Mouse (Mus musculus) neural tube, embryonic 11.5 days (tissue): ENCODE data around the gene Fam228b. TPM values are rescaled to one million over a fixed set of nuclear protein-coding genes. Genes with fewer than 3 reads are reported as not detected.
"Not testable (repeated sequence)": the region's sequence is repeated elsewhere in the genome, so short reads cannot be mapped to it uniquely, and the experiment has no call there.

Source experiments
- ATAC-seq: fragments of 200-750 bp; cut with Nextera tagmentation; 2 replicates; pipeline ENCODE4 v1.8.0; 2017; ENCODE audit warnings: moderate number of reproducible peaks, mild to moderate bottlenecking, moderate TSS enrichment, moderate library complexity; ENCODE audit not compliant: insufficient read depth, low FRiP score, low TSS enrichment
- DNase-seq: peaks from one replicate; pipeline ENCODE4 v3.0.0-alpha.2; 2015; ENCODE audit warnings: low spot score
- H3K27ac ChIP-seq: fragments of 300-500 bp; sonication (generic); 2 replicates; pipeline ENCODE4 v1.5.1; 2014; ENCODE audit warnings: low read depth, mild to moderate bottlenecking, low read length
- H3K27me3 ChIP-seq: fragments of 300-500 bp; sonication (generic); 2 replicates; pipeline ENCODE4 v1.6.1; 2014; ENCODE audit warnings: mild to moderate bottlenecking, low read length, mixed read lengths; ENCODE audit not compliant: control insufficient read depth, insufficient read depth
- H3K36me3 ChIP-seq: fragments of 300-500 bp; sonication (generic); 2 replicates; pipeline ENCODE4 v1.6.1; 2014; ENCODE audit warnings: mild to moderate bottlenecking, low read length, moderate library complexity, mixed read lengths; ENCODE audit not compliant: control insufficient read depth, insufficient read depth
- H3K4me1 ChIP-seq: fragments of 300-500 bp; sonication (generic); 2 replicates; pipeline ENCODE4 v1.6.1; 2014; ENCODE audit warnings: low read length, mixed read lengths; ENCODE audit not compliant: control insufficient read depth, insufficient read depth
- H3K4me2 ChIP-seq: fragments of 300-500 bp; sonication (generic); 2 replicates; pipeline ENCODE4 v1.6.1; 2014; ENCODE audit warnings: low read depth, mild to moderate bottlenecking, moderate library complexity
- H3K4me3 ChIP-seq: fragments of 300-500 bp; sonication (generic); 2 replicates; pipeline ENCODE4 v1.5.1; 2014; ENCODE audit warnings: low read depth, low read length
- H3K9ac ChIP-seq: fragments of 300-500 bp; sonication (generic); 2 replicates; pipeline ENCODE4 v1.6.1; 2014; ENCODE audit warnings: mild to moderate bottlenecking, low read length
- H3K9me3 ChIP-seq: fragments of 300-500 bp; sonication (generic); 2 replicates; pipeline ENCODE4 v1.6.1; 2016; ENCODE audit warnings: low read length; ENCODE audit not compliant: control insufficient read depth
- WGBS: fragments of 180-500 bp; shearing (Covaris S2); extraction: QIAGEN DNeasy Blood & Tissue Kit; methylation state at CpG from one replicate; pipeline ENCODE4 v1.1.7; 2014; 5-methylcytosine and 5-hydroxymethylcytosine counted together
- polyA plus RNA-seq: library from polyadenylated mRNA; unstranded; fragments of >200 nt; fragmentation: Nextera tagmentation; extraction: Ambion mirVana; gene quantifications from 2 replicates; pipeline ENCODE4 v1.2.1, GENCODE M21; 2014

Gene Fam228b
- polyA plus RNA-seq, 1 experiment from 2014 or later = 3.9 TPM

GRCm38 (mm10) chr12:4769333-4769723, 261 bp upstream of the Fam228b start:
- no peaks in the 10 kb centered on the region for H3K9me3 ChIP-seq
- H3K9ac ChIP-seq = peak overlapping the region; percentile 88
- no peaks in the 10 kb centered on the region for H3K4me1 ChIP-seq
- no peaks in the 10 kb centered on the region for H3K27me3 ChIP-seq
- DNase-seq (no peak), ATAC-seq (peak; percentile 50)
- no peaks in the 10 kb centered on the region for H3K36me3 ChIP-seq
- peak overlapping the region; percentile 65 for H3K4me3 ChIP-seq
- H3K4me2 ChIP-seq = peak overlapping the region; percentile 60
- WGBS = 19% methylated on average over 13 of the region's 13 CpGs
- H3K27ac ChIP-seq = peak overlapping the region; percentile 90; the same call in 1 of the 2 replicates

- Histone ChIP-seq H3K27ac (no peak overlapping the region), H3K27me3 (no peaks in the 10 kb centered on the region), H3K4me1 (no peaks in the 10 kb centered on the region), H3K4me3 (no peak overlapping the region), H3K4me2 (no peak overlapping the region), H3K9me3 (no peaks in the 10 kb centered on the region), H3K9ac (no peak overlapping the region), H3K36me3 (no peaks in the 10 kb centered on the region)
- DNase-seq (no peak), ATAC-seq (no peak)
- WGBS = 88% methylated on average over 1 of the region's 1 CpGs
Observed at GRCm38 (mm10) chr12:4757060-4757459, 12.0 kb downstream of the Fam228b start.

GRCm38 (mm10) chr12:4754451-4754850, 14.6 kb downstream of the Fam228b start:
- not testable (repeated sequence) for DNase-seq, H3K9ac ChIP-seq, ATAC-seq, H3K36me3 ChIP-seq, H3K4me1 ChIP-seq, H3K27ac ChIP-seq, H3K4me3 ChIP-seq, H3K27me3 ChIP-seq, H3K9me3 ChIP-seq, H3K4me2 ChIP-seq
- 91% methylated on average over 4 of the region's 4 CpGs for WGBS

- Histone ChIP-seq H3K4me1 (no peaks in the 10 kb centered on the region), H3K36me3 (no peaks in the 10 kb centered on the region), H3K4me3 (no peak overlapping the region), H3K4me2 (no peak overlapping the region), H3K9me3 (no peaks in the 10 kb centered on the region), H3K27me3 (no peaks in the 10 kb centered on the region), H3K27ac (no peak overlapping the region), H3K9ac (no peak overlapping the region)
- WGBS = 95% methylated on average over 10 of the region's 10 CpGs
- DNase-seq (no peak), ATAC-seq (no peak)
Observed at GRCm38 (mm10) chr12:4744486-4744885, 24.6 kb downstream of the Fam228b start.

- no peak overlapping the region for H3K4me2 ChIP-seq
- ATAC-seq (no peak), DNase-seq (no peak)
- no peak overlapping the region for H3K27ac ChIP-seq
- no peaks in the 10 kb centered on the region for H3K4me1 ChIP-seq
- no peak overlapping the region for H3K4me3 ChIP-seq
- no peak overlapping the region for H3K9ac ChIP-seq
- H3K36me3 ChIP-seq = no peaks in the 10 kb centered on the region
- no peaks in the 10 kb centered on the region for H3K27me3 ChIP-seq
- WGBS = 95% methylated on average over 3 of the region's 3 CpGs
- no peaks in the 10 kb centered on the region for H3K9me3 ChIP-seq
Observed at GRCm38 (mm10) chr12:4742183-4742582, 26.9 kb downstream of the Fam228b start.

GRCm38 (mm10) chr12:4740823-4741222, 28.2 kb downstream of the Fam228b start:
- no peak overlapping the region for H3K27ac ChIP-seq
- H3K27me3 ChIP-seq = no peaks in the 10 kb centered on the region
- WGBS = 77% methylated on average over 7 of the region's 7 CpGs
- H3K9ac ChIP-seq = no peak overlapping the region
- no peaks in the 10 kb centered on the region for H3K36me3 ChIP-seq
- no peaks in the 10 kb centered on the region for H3K9me3 ChIP-seq
- H3K4me3 ChIP-seq = no peak overlapping the region
- DNase-seq (no peak), ATAC-seq (no peak)
- H3K4me2 ChIP-seq = no peak overlapping the region
- H3K4me1 ChIP-seq = no peaks in the 10 kb centered on the region

DNA sequence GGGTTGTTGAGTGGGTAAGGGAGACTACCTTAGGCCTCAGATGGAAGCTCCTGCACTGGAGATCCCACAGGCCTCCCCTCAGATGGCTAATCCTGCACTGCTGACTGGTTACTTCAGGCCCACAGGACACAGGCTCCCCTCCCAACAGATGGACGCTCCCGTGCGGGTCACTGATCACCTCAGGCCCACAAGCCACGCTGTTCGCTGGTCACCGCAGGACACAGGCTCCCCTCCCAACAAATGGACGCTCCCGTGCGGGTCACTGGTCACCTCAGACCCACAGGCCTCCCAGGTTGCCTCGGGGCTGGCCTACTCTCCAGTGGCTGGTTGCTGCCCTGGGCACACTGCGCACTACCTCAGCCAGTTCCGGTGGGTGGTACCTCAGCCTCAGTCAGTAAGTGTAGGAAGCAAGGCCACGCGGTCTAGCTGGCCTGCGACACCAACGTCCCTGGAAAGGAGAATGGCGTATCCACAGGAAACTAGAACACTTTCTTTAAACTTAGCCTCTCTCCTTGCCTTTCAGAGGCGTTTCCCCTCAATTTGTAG, 31.0 kb downstream of the Fam228b start, which contains the start of gene Fam228a:
Fam228a (minus strand) TSS at position 400 of the 546 bp plus-strand sequence.
- no peaks in the 10 kb centered on the region for H3K27me3 ChIP-seq
- DNase-seq = no peak
- 90% methylated on average over 18 of the region's 18 CpGs for WGBS
- no peak for ATAC-seq
- no peak within 1 kb of the TSS for H3K9ac ChIP-seq
- H3K27ac ChIP-seq = no peak within 1 kb of the TSS
- no peak within 1 kb of the TSS for H3K4me2 ChIP-seq
- H3K36me3 ChIP-seq = no peaks in the 10 kb centered on the region
- no peaks in the 10 kb centered on the region for H3K9me3 ChIP-seq
- H3K4me1 ChIP-seq = no peaks in the 10 kb centered on the region
- no peak within 1 kb of the TSS for H3K4me3 ChIP-seq

DNA sequence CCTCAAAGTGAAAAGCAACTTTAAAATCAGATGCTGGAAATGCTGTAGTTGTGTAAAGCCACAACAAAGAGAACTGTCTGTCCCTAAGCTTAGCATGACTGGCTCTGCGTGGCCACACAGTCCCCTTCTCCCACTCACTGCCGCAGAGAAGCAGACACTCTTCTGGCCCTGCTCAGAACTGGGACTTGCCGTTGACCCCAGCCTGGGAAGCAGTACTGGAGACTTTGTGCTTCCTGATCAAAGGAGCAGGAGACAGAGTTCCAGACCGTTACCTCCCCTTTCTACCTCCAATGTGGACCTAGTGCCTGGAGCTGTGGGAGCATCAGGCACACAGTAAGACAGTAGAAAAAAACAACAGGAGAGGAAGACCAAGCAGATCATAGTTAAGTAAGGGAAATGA, 36.7 kb downstream of the Fam228b start:
- Histone ChIP-seq H3K4me2 (no peak overlapping the region), H3K36me3 (no peaks in the 10 kb centered on the region), H3K9ac (no peak overlapping the region), H3K27ac (no peak overlapping the region), H3K27me3 (no peaks in the 10 kb centered on the region), H3K4me1 (no peaks in the 10 kb centered on the region), H3K9me3 (no peaks in the 10 kb centered on the region), H3K4me3 (no peak overlapping the region)
- ATAC-seq = no peak
- 72% methylated on average over 4 of the region's 4 CpGs for WGBS
- no peak for DNase-seq

DNA sequence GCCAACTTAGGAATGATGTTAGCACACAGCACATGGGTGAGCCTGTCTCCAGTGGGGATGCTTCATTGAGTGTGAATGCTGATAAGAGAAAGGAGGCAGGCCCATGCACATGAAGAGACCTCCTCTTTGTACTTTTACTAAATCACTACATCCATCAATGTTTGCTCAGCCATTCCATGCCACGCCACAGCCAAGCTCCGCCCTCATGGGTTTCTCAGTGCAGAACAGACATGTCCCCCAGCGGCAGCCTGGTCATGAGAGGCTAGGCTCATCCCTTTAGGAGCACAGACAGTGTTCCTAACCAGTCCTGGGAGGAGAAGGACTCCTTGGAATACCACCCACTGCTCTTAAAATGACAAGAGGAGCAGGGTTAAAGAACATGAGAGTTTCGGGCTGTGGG, 37.4 kb downstream of the Fam228b start:
- Histone ChIP-seq H3K27ac (no peak overlapping the region), H3K9ac (no peak overlapping the region), H3K9me3 (no peaks in the 10 kb centered on the region), H3K4me3 (no peak overlapping the region), H3K36me3 (no peaks in the 10 kb centered on the region), H3K4me2 (no peak overlapping the region), H3K4me1 (no peaks in the 10 kb centered on the region), H3K27me3 (no peaks in the 10 kb centered on the region)
- no peak for ATAC-seq
- WGBS = 74% methylated on average over 4 of the region's 4 CpGs
- DNase-seq = no peak
